ENCODE assay signal across 13 mouse cellular contexts in the genomic region with DNA sequence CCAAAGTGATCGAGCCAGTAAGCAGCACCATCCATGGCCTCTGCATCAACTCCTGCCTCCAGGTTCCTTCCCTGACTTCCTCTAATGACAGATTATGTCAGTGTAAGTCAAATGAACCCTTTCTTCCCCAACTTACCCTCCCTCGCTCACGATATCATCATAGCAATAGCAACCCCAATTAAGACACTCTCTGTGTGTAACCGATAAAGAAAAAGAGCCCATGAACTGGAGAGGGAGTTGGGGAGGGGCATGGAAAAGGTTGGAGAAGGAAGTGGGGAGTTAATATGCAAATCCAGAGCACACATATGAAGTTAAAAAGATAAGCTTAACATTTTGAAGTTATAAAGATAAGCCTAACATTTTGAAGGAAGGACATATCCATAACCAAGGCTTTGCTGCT.
"Had no signal": no experiment of that assay in that cellular context is flagged by ENCODE, and none has a peak within 500 bp of the region (broad histone marks: within the 10 kb centered on the region; RNA-seq: fewer than 3 reads in every experiment).

No protein-coding gene starts in this region.

- H3K27ac ChIP-seq: kidney, postnatal 0 days; layer of hippocampus, adult 2 months; limb, embryonic 12.5 days; lung, embryonic 15.5 days; macrophage; midbrain, embryonic 13.5 days; stomach, postnatal 0 days had no signal

- H3K36me3 ChIP-seq: limb, embryonic 12.5 days; lung, embryonic 15.5 days; midbrain, embryonic 13.5 days had no signal

- H3K4me3 ChIP-seq: layer of hippocampus, adult 2 months; limb, embryonic 12.5 days; lung, embryonic 15.5 days; midbrain, embryonic 13.5 days had no signal

- H3K27me3 ChIP-seq: lung, embryonic 15.5 days; midbrain, embryonic 13.5 days had no signal

- DNase-seq: kidney, adult 11 months; kidney, adult 9 months; kidney, postnatal 4 days; lung, postnatal 14 days; right cerebral cortex, postnatal 25 days; thymus, postnatal 4 days had no signal

- H3K9ac ChIP-seq: limb, embryonic 12.5 days; lung, embryonic 15.5 days; midbrain, embryonic 13.5 days had no signal

- H3K9me3 ChIP-seq: lung, embryonic 15.5 days had no signal

- H3K4me2 ChIP-seq: limb, embryonic 12.5 days; lung, embryonic 15.5 days; midbrain, embryonic 13.5 days had no signal

- ATAC-seq: midbrain, embryonic 13.5 days had no signal
